Mouse (Mus musculus) liver, embryonic 14.5 days (tissue): ENCODE measurements around the gene Hist1h3b.

Experiments
- CTCF ChIP-seq: IDR thresholded peaks from 2 replicates; pipeline ENCODE4 v1.5.1; 2016; ENCODE audit warnings: antibody characterized with exemption, low read depth, control low read depth
- EP300 ChIP-seq: IDR thresholded peaks from 2 replicates; pipeline ENCODE4 v1.6.1; 2016; ENCODE audit warnings: antibody characterized with exemption, low read depth

DNA sequence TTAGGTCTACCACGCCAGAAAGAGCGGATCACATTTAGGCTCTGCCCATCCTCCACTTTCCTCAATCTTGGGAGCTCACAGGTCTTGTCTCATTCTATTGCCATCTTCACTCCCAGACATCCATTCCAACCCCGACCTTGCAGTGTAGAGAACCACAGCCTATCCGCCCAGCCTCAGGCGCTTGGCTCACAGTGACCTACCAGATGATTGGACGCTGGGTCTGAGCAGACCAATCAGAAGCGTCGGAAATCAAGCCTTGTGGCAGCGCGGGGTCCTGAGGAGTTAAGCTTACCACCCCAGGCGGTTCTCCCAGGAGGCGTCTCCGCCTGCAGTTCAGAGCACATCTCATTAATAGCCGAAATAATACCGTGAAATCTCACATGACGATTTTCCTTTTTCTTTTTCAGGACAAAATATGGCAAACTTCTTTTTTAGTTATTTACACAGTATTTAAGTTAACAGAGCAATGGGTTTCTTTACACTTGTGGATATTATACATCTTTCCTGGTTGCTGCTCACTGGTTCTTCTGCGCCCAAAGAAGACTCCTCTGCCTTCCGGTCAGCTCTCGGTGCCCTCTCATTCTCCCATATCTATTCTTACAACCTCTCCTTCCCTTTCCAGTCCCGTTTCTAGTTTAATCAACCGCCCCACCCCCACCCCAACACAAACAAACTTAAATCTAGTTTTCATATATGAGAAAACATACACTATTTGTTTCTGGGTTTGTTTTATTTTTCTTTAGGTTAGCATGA lies 20.7 kb downstream of the Hist1h3b start:
- TF ChIP-seq CTCF (no peak), EP300 (no peak)
